Mouse (Mus musculus) heart, embryonic 16.5 days (tissue): ENCODE results near the gene Pacsin2. TPM values are rescaled to one million over a fixed set of nuclear protein-coding genes. Genes with fewer than 3 reads are reported as not detected.
"Not testable (repeated sequence)": the region's sequence is repeated elsewhere in the genome, so short reads cannot be mapped to it uniquely, and the experiment has no call there.

Source experiments
- ATAC-seq: fragments of 200-750 bp; cut with Nextera tagmentation; replicated peaks from 2 replicates; pipeline ENCODE4 v1.8.0; 2017; ENCODE audit warnings: moderate number of reproducible peaks; ENCODE audit not compliant: insufficient read depth, low FRiP score; ENCODE audit errors: extremely low read depth
- H3K27ac ChIP-seq: fragments of 300-500 bp; sonication (generic); 2 replicates; pipeline ENCODE4 v1.5.1; 2014; ENCODE audit warnings: mild to moderate bottlenecking, low read length, control low read depth, moderate library complexity
- H3K27me3 ChIP-seq: fragments of 300-500 bp; sonication (generic); 2 replicates; pipeline ENCODE4 v1.6.1; 2014; ENCODE audit warnings: low read length, mixed read lengths; ENCODE audit not compliant: control insufficient read depth, insufficient read depth
- H3K36me3 ChIP-seq: fragments of 300-500 bp; sonication (generic); 2 replicates; pipeline ENCODE4 v1.6.1; 2014; ENCODE audit not compliant: control insufficient read depth, insufficient read depth
- H3K4me1 ChIP-seq: fragments of 300-500 bp; sonication (generic); 2 replicates; pipeline ENCODE4 v1.6.1; 2014; ENCODE audit warnings: low read length, mixed read lengths; ENCODE audit not compliant: control insufficient read depth, insufficient read depth
- H3K4me2 ChIP-seq: fragments of 300-500 bp; sonication (generic); 2 replicates; pipeline ENCODE4 v1.6.1; 2014; ENCODE audit warnings: low read depth, mild to moderate bottlenecking, control low read depth, low read length
- H3K4me3 ChIP-seq: fragments of 300-500 bp; sonication (generic); 2 replicates; pipeline ENCODE4 v1.5.1; 2014; ENCODE audit warnings: mild to moderate bottlenecking, control low read depth, low read length
- H3K9ac ChIP-seq: fragments of 300-500 bp; sonication (generic); 2 replicates; pipeline ENCODE4 v1.6.1; 2014; ENCODE audit warnings: low read length, control low read depth
- H3K9me3 ChIP-seq: fragments of 300-500 bp; sonication (generic); replicated peaks from 2 replicates; pipeline ENCODE4 v1.6.1; 2016; ENCODE audit warnings: low read length; ENCODE audit not compliant: control insufficient read depth
- WGBS: fragments of 180-500 bp; shearing (Covaris S2); extraction: QIAGEN DNeasy Blood & Tissue Kit; methylation state at CpG from one replicate; pipeline ENCODE4 v1.1.7; 2014; 5-methylcytosine and 5-hydroxymethylcytosine counted together
- polyA plus RNA-seq: library from polyadenylated mRNA; unstranded; fragments of >200 nt; fragmentation: Nextera tagmentation; extraction: Ambion mirVana; gene quantifications from 2 replicates; pipeline ENCODE4 v1.2.1, GENCODE M21; 2015

Gene Pacsin2
- 73.3 and 74.2 TPM in 2 replicates for polyA plus RNA-seq

- under 1% methylated on average over 74 of the region's 88 CpGs for WGBS
- H3K9ac ChIP-seq: peak within 1 kb of the TSS; percentile 80
- peak; percentile 99 for ATAC-seq
- H3K4me2 ChIP-seq: peak within 1 kb of the TSS; percentile 70
- peaks cover 12% of the 10 kb centered on the region for H3K4me1 ChIP-seq
- H3K9me3 ChIP-seq: no peaks in the 10 kb centered on the region
- no peaks in the 10 kb centered on the region for H3K36me3 ChIP-seq
- peak within 1 kb of the TSS; percentile 73 for H3K27ac ChIP-seq
- H3K4me3 ChIP-seq: peak within 1 kb of the TSS; percentile 53
- H3K27me3 ChIP-seq: no peaks in the 10 kb centered on the region
Observed at GRCm38 (mm10) chr15:83464083-83464904, at the start of gene Pacsin2. TSS of gene Pacsin2 (minus strand) at chr15:83464606.

GRCm38 (mm10) chr15:83512489-83513281 is 48.3 kb upstream of the Pacsin2 start:
- peaks cover 5% of the 10 kb centered on the region; the same call in 1 of the 2 replicates for H3K4me1 ChIP-seq
- H3K27me3 ChIP-seq: no peaks in the 10 kb centered on the region
- no peak overlapping the region for H3K9ac ChIP-seq
- H3K36me3 ChIP-seq: no peaks in the 10 kb centered on the region
- no peak overlapping the region for H3K4me3 ChIP-seq
- no peaks in the 10 kb centered on the region for H3K9me3 ChIP-seq
- 66% methylated on average over 13 of the region's 13 CpGs for WGBS
- no peak overlapping the region for H3K27ac ChIP-seq
- ATAC-seq: no peak
- H3K4me2 ChIP-seq: no peak overlapping the region

GRCm38 (mm10) chr15:83510805-83511405 is 46.5 kb upstream of the Pacsin2 start, which contains the start of gene Ttll1:
TSS of gene Ttll1 (minus strand) at chr15:83510893.
- peak within 1 kb of the TSS; percentile 78 for H3K9ac ChIP-seq
- peak; percentile 95 for ATAC-seq
- WGBS: 10% methylated on average over 41 of the region's 41 CpGs
- peak within 1 kb of the TSS; percentile 94 for H3K4me2 ChIP-seq
- peak within 1 kb of the TSS; percentile 71 for H3K27ac ChIP-seq
- H3K4me1 ChIP-seq: peaks cover 5% of the 10 kb centered on the region; the same call in 1 of the 2 replicates
- no peaks in the 10 kb centered on the region for H3K9me3 ChIP-seq
- H3K27me3 ChIP-seq: no peaks in the 10 kb centered on the region
- peak within 1 kb of the TSS; percentile 74 for H3K4me3 ChIP-seq
- no peaks in the 10 kb centered on the region for H3K36me3 ChIP-seq

- Histone ChIP-seq H3K27me3 (no peaks in the 10 kb centered on the region), H3K4me3 (peak overlapping the region; percentile 74), H3K4me1 (peaks cover 5% of the 10 kb centered on the region; the same call in 1 of the 2 replicates), H3K9ac (peak overlapping the region; percentile 78), H3K9me3 (no peaks in the 10 kb centered on the region), H3K4me2 (peak overlapping the region; percentile 94), H3K27ac (peak overlapping the region; percentile 71), H3K36me3 (peaks cover under 1% of the 10 kb centered on the region; the same call in 1 of the 2 replicates)
- peak; percentile 49 for ATAC-seq
- WGBS: 28% methylated on average over 17 of the region's 17 CpGs
Observed at GRCm38 (mm10) chr15:83509950-83510804, 45.8 kb upstream of the Pacsin2 start.

- not testable (repeated sequence) for H3K27me3 ChIP-seq, H3K27ac ChIP-seq, H3K9me3 ChIP-seq, H3K9ac ChIP-seq, H3K4me2 ChIP-seq, ATAC-seq, H3K4me3 ChIP-seq, H3K4me1 ChIP-seq
- peaks cover 22% of the 10 kb centered on the region for H3K36me3 ChIP-seq
- 73% methylated on average over 6 of the region's 6 CpGs for WGBS
Observed at GRCm38 (mm10) chr15:83501483-83501882, 37.1 kb upstream of the Pacsin2 start.

GRCm38 (mm10) chr15:83500352-83500751 is 35.9 kb upstream of the Pacsin2 start:
- no peak overlapping the region for H3K27ac ChIP-seq
- peaks cover 22% of the 10 kb centered on the region for H3K36me3 ChIP-seq
- no peak for ATAC-seq
- no peak overlapping the region for H3K4me3 ChIP-seq
- no peaks in the 10 kb centered on the region for H3K27me3 ChIP-seq
- H3K9ac ChIP-seq: no peak overlapping the region
- no peak overlapping the region for H3K4me2 ChIP-seq
- peaks cover 3% of the 10 kb centered on the region; the same call in 1 of the 2 replicates for H3K9me3 ChIP-seq
- H3K4me1 ChIP-seq: no peaks in the 10 kb centered on the region
- 55% methylated on average over 3 of the region's 3 CpGs for WGBS

GRCm38 (mm10) chr15:83499211-83499755 is 34.9 kb upstream of the Pacsin2 start:
- Histone ChIP-seq H3K4me1 (no peaks in the 10 kb centered on the region), H3K27ac (no peak overlapping the region), H3K36me3 (peaks cover 20% of the 10 kb centered on the region), H3K9me3 (peaks cover 3% of the 10 kb centered on the region; the same call in 1 of the 2 replicates), H3K4me2 (no peak overlapping the region), H3K9ac (no peak overlapping the region), H3K4me3 (no peak overlapping the region), H3K27me3 (no peaks in the 10 kb centered on the region)
- WGBS: 86% methylated on average over 10 of the region's 10 CpGs
- ATAC-seq: no peak

GRCm38 (mm10) chr15:83497299-83497698 is 32.9 kb upstream of the Pacsin2 start:
- ATAC-seq: no peak
- H3K4me3 ChIP-seq: no peak overlapping the region
- H3K27ac ChIP-seq: no peak overlapping the region
- H3K4me2 ChIP-seq: no peak overlapping the region
- no peaks in the 10 kb centered on the region for H3K4me1 ChIP-seq
- WGBS: 90% methylated on average over 6 of the region's 6 CpGs
- H3K27me3 ChIP-seq: no peaks in the 10 kb centered on the region
- H3K9ac ChIP-seq: no peak overlapping the region
- peaks cover 16% of the 10 kb centered on the region for H3K36me3 ChIP-seq
- peaks cover 3% of the 10 kb centered on the region; the same call in 1 of the 2 replicates for H3K9me3 ChIP-seq
